Mouse (Mus musculus) left cerebral cortex, adult 18-20 months (tissue): ENCODE data around the gene Bend3. TPM values are rescaled to one million over a fixed set of nuclear protein-coding genes. Genes with fewer than 3 reads are reported as not detected.
A peak's percentile ranks its signal among the peaks of the same experiment; 100 is the strongest.

ENCODE experiments used
- DNase-seq, 2 experiments: peaks; one replicate each; pipeline ENCODE4 v3.0.0; 2021 to 2022; ENCODE audit warnings: low spot score in 2 of 2, mixed read lengths in 1 of 2
- long read RNA-seq, 2 experiments: library from polyadenylated mRNA; stranded (forward); transcript quantifications; one replicate each; pipeline ENCODE4 v2.0.0; 2021
- total RNA-seq, 2 experiments: library from RNA; stranded (reverse); gene quantifications; 2 replicates each; pipeline ENCODE4 v1.2.3; 2021

Gene Bend3
- total RNA-seq: 1 to 10 TPM; 3.1 to 4.2 TPM
- long read RNA-seq, experiment 1, partial matches to known transcripts: 0 of 2 reads
- long read RNA-seq, experiment 1, other reads (novel, unspliced or antisense): 2 of 2 reads
- long read RNA-seq, experiment 2: 0 reads

DNA sequence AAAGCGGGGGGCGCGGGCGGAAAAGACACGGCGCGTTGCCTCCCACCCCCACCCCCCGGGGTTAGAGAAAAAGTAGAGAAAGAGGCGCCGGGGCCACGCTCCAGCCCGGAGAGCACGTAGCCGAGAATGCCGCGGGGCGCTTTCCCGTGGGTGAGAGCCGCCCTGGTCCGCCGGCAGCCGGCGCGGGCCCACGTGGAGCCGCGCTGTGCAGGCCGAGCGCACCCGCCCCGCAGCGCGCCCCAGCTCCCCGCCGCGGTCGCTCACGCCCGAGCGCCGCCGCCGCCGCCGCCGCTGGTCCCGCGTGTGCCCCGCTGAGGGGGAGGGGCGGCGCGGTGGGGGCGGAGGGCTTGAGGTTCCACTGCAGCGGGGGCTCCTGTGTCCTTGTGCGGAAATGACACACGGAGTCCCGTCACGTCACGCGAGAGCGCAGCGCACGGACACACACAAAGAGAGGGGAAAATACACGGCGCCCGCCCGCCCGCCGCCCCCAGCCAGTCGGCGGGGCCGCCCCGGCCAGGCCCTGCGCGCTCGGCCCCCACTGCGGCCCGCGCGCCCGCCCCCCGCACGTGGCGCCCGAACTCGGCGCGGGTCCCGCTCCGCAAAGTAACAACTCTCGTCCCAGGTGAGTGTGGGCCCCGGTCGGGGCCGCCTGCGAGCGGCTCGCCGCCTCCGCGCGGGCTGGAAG, at the start of gene Bend3:
Bend3 (plus strand) TSS at position 81 of the 685 bp plus-strand sequence.
- peak; percentile 41 to 61 for DNase-seq

DNA sequence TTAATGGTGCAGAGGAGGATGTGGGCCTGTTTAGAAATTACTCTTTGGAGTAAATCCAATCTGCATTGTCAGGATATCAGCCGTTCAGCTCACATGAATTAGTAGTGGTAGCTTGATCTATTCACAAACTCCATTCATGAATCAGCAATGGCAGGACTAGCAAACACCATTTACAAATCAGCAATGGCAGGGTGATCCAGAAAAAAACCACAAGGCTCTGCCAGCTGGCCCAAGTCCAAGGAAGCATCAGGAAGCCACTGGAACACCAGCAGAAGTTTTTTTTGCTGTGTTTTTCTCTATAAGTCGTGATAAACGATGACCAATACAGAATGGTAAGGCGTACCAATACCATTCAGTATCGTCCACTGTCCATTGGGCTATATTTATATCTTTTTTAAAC, 48.0 kb upstream of the Bend3 start:
- no peak for DNase-seq

DNA sequence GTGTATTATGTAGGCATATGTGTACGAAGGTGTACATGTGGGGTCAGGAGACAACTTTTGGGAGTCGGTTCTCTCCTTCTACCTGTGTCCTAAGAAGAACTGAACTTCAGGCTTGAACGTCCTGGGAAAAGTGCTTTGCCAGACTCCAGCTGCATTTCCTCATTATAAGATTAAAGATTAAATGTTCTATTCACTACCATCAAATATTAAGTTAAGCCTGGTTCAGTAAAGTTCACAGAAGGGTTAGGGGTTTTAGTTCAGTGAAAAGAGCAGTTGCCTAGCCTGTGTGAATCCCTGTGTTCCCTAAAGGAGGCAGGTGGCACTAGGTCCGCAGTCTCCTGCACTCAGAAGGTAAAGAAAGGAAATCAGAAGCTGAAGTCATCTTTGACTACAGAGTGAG, 44.3 kb upstream of the Bend3 start:
- DNase-seq: no peak

DNA sequence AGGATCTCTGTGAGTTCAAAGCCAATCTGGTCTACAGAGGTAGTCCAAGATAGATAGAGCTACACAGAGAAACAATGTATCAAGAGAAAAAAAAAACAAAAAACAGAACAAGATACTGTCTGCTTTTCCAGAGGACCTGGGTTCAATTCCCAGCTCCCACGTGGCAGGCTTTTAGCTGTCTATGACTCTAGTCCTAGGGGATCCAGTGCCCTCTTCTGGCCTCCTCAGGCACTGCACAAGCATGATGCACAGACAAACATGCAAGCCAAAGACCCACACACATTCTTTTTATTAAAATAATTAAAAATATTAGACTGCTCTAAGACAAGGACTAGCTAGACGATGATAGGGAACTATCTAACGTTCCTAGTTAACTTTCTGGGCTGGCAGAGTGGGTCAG, 42.9 kb upstream of the Bend3 start:
- DNase-seq: no peak

DNA sequence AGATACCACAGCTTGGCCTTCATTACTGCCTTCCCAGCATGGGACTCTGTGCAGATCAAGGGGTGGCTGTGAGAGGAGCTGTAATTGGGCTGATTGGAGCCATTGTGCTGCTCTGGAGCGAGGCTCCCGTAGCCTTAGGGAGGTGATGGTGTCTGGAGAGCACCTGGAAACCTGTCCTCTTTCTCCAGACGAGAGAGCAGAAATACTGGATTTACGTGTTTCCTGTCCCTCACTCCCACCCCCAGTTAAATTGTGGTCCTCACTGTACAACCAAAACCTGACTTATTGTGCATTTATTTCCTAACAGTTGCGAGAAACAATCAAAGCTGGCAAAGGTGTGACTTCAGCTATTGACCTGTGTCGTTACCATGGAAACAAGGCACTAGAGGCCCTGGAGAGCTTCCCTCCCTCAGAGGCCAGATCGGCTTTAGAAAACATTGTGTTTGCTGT, 39.1 kb upstream of the Bend3 start:
- no peak for DNase-seq

DNA sequence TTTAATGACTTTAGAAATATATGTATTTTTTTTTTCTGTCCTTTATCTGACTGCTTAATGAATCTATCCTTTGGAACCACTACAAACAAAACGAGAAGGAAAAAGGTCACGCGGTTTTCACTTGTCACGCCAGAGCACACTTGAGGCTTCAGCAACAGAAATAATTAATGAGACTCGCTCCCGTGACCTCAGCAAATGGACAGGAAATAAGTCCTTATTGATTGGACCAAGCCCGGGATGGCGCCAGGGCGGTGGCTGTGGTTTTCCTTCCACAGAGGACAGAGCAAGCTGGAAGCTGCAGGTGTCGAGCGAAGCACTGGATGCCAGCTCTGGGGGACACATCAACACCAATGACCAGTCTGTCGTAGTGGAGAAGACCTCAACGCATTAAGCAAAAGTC, 38.6 kb upstream of the Bend3 start:
- no peak for DNase-seq

DNA sequence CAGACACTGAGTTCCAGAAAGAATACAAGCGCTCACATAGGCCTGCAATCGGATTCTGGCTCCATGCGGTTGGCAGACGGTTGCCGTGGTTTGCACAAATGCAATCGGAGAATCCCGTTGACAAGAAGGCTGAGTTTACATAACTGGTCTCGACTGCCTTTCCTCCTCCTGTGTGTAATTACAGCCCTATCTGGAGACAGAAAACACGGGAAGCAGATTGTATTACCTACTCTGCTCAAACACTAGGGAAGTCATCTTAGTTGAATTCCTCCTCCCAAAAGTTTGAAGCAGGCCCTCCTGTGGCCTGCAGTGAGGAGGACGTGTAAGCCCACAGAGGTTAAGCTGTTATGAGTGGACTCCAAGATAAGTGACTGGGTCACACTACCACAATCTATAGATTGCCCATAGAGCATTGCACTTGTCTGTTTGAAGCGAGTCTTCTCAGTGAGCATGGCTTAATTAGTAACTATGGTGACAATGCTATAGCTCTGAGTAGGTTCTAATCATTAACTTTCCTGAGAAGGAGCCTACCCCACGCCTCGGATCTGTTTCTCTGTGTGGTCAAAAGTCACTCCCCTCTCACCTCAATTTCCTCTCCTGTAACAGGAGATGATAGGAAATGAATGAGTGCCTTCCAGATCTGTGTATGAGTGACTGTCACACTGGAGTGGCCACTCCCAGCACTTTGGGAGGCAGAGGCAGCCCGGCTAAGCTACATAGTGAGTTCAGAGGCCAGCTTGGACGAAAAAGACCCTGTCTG, 37.5 kb upstream of the Bend3 start:
- DNase-seq: no peak

DNA sequence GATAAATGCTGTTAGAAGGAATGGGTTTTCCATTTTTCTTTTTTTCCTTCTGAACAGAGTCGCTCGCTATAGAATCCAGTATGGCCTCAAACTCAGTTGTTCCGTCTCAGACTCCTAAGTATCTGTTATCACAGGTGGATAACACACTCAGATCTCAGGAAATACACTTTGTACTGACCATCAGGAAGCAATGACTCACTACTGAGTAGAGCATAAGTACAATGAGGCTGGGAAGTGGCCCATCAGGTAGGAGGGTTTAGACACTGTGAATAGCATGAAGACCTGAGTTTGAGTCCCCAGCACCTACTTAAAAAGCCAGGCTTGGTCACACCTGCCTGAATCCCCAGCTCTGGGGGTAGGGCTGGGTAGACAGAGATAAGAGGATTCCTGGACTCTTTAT, 30.0 kb upstream of the Bend3 start:
- no peak for DNase-seq

DNA sequence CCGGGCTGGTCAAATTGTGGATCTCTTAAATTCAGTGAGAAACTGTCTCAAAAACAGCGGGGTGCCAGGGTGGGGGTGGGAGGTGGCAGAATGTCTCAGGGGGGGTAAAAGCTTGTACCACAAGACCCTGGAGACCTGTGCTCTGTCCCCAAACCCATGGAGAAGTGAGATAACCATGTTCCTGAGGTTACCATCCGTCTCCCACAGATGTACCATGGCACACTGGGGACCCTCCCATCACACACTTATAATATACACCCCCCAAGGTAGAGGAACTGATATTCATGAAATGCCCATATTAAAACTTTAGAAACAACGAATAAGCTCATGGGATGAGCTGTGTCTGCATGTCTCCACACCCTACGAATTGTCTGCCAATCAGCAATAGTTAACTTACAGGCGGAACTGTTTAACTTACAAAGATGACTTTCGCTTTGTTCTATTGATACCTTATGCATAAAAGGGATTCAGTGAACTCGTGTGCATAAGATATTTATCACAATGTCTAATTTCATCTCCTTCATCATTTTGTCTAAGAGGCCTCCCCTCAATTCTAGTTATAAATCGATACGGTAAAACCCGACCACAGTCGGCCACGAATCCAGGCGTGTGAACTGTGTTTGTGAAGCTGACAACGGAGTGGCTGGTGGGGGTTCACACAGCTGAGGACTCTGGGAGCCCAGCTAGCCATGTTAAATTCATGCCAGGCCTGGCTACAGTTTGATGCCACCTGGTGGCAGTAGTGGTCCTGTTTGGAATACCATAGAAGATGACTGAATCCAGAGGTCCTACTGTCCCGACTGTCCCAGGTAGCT, 26.6 kb upstream of the Bend3 start:
- peak; percentile 81 to 83 for DNase-seq

DNA sequence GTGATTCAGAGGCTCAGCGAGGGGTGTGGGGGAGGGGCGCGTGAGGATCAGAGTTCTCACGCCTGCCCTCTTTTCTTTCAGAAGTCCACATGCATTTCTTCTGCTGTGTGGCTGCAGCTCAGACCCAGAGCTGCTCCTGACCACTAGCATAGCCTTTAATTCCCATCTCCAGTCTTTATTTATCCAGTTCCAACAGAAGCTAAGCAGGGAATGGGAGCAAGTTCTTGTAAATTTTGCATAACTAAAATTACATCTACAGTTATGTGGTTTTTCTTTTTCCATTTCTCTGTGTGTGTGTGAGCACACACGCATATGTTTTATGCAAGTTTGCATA, 26.0 kb upstream of the Bend3 start:
- DNase-seq: no peak

DNA sequence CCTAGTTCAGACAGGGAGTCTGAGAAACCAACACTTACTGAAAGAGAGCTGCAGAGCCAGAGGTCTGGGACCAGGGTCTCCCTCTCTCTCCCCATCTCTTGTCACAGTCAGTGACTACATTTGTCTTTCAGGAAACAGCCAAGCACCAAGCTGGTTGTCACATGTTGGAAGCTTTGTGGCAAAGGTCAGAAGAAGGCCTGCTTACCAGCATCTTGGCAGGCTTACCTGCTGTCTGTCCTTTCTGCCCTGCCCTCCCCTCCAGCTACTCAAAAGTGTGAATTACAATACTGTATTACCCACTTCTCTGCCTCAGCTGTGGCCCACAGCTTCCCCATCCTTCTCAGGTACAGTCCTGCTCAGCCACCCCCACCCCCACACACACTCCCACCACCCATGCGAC, 24.4 kb upstream of the Bend3 start:
- DNase-seq: no peak

DNA sequence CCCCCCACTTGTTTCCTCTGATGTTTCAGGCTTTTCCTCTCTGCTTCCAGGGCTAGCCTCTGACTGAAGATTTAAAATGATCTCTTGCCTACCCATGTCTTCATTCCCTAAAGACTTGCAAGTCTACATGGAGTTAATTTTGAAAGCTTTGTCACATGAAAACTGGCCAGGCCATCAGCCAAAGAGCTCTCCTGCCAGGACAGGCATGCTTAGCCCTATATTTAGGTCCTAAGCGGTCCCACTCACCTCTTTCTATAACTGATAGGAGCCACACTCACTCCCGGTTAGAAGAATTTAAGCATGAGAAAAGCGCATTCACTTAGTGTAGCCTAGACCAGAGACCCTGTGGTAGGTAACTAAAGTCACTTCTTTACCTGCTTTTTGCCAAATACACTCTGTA, 24.0 kb upstream of the Bend3 start:
- no peak for DNase-seq

DNA sequence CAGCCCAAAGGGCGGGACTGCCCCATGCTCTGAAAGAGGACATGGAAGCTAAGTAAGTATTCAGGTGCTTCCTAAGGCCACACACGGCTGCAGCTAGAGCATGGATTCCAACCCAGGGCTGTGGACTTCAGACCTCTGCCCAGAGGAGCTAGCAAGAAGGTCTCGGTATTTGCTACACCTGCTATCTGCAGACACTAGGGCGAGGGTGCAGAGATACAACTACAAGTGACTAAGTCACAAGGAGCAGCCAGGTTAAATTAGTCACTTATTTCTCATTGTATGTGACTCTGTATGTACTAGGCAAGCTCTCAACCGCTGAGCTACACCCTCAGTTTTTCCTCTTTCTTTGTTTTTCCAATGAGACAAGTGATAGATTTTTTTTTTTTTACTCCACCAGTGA, 15.8 kb upstream of the Bend3 start:
- no peak for DNase-seq

DNA sequence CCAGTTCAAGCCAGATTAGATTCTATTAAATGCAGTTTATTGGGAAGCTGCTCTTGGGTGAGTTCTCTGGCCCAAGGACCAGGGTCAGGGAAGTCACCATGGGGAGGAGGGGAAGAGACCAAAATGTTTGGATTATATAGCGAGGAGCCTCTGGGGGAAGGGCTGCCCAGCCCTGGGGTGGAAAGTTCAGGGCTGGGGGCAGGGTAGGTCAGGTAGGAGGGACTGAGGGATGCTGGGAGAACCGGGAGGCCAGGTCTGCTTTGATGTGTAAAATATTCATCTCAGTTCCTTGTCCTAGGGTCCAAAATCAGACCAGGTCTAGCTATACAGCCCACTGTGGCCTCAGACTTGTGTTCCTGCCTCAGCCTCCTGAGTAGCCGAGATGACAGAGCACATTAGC, 15.4 kb upstream of the Bend3 start:
- no peak for DNase-seq

DNA sequence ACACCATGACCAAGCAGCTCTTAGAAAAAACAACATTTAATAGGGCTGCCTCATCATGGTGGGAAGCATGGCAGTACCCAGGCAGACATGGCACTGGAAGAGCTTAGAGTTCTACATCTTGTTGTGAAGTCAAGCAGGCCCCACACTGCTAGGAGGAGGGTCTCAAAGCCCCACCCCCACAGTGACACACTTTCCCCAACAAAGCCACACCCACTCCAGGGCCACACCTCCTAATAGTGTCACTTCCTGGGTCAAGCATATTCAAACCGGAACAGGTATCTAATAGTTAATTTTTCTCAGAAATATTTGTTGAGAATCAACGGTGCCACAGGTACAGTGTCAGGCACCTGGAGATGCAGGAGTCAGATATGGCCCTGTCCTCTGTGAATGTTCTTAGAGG, 12.4 kb upstream of the Bend3 start:
- no peak for DNase-seq

DNA sequence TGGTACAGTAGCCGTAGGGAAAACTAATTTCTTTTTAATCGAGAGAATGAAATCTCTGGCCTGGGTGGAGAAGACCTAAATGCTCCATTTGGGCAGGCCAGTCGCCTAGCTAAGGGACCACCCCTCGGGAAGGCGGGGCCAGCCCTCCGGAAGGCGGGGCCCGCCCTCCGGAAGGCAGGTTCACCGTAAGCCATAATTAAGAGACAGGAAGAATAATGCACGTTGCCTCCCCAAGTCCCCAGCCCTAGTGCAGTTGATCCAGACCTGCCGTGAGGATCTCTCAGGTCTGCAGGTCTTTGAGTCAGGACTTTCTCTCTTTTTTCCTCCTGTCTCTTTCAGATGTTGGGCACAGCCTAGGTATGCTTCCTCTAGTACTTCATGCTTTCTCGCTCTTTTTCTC, 11.0 kb upstream of the Bend3 start:
- DNase-seq: no peak

DNA sequence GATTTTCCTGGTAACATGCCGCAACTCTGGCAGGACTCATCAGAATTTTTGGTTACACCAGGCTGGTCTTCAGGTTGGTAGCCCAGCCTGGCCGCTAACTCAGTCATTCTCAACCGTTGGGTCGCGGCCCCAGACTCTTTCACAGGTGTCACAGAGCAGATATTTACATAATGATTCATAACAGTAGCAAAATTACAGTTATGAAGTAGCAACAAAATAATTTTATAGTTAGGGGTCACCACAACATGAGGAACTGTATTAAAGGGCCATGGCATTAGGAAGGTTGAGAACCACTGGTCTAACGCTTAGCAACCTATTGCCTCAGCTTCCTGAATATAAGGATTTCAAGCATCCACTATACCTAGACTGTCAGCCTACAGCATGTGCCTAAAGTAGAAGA, 10.3 kb upstream of the Bend3 start:
- DNase-seq: no peak

DNA sequence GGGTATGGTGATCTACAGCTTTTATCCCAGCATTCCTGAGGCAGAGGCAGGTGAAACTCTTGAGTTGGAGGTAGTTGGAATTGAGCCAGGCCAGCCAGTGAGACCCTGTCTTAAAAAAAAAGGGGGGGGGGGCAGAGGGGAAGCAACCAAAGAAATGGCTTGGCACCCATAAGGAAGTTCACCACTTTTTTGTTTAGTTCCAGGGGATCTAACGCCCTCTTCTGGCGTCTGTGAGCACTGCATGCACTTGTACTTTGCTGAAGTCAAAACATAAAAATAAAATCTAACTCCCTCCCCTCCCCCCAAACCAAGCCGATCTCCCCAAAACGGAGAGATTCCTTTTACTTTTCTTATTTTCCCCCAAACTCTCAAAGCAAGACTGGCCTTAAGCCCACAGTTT, 3.3 kb upstream of the Bend3 start:
- peak in 1 of 2 experiments; percentile 39 for DNase-seq

DNA sequence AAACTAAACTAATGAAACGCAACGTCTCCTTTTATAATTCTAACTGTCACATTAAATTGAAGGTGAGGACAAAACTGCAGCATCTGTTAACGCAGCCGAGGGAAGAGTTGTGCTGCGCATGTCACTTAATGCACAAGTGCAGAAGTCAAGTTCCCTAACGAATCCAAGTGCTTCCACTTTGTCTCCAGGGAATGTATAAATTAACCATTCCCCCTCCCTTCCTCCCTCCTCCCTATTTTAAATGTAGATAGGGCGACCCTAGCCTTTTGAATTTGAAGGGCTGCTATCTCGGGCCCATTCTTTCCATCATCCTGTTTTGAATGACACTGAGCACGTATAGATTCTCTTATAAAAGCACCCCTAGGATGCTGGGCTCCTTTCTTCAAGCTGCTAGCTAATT, 1.2 kb upstream of the Bend3 start:
- DNase-seq: no peak

DNA sequence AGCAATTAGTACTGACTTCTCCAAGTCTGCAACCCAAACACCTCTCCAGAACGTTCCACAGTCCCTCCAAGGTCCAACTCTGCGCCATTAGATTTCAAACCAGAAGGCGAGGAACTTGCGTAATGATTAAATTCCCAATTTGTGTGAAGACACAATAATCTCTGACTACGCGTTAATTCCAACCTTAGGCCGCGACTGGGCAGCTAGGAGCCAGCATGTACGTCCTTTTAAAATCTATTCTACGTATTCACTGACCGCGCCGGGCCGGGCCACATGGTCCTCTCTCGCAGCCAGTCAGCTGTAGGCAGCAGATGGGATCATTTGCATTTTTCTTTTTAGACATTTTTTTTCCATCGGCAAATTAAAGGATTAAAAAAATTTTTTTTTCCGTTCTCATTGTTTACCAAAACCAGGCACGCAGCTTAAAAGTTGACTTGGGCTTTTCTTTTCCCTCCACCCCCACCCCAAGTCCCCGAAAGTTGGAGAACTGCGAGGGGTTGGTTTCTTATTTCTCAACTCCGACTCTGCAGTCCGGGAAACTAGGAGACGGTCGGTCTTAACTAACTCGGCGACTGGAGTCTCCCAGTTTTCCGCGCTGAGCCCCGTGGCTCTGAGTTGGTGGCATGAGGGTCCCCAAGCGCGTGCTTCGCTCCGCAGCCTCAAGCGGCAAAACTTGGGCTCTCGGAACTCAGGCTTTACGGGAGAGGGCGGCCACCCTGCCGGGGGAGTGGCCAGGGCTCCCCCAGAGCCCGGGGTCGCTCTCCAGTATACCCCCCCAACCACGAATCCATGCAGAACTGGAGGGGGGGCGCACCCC, 558 bp upstream of the Bend3 start:
- DNase-seq: peak; percentile 21 to 31
